Mouse (Mus musculus) spleen, adult 2 months (tissue): ENCODE measurements around the gene Parvg.

Experiments
- CTCF ChIP-seq: fragments of 200-500 bp; IDR thresholded peaks from 2 replicates; pipeline ENCODE4 v1.5.1; 2011; ENCODE audit warnings: mild to moderate bottlenecking, inconsistent platforms; ENCODE audit not compliant: insufficient read depth, insufficient read length, insufficient replicate concordance; ENCODE audit errors: extremely low read depth
- POLR2A ChIP-seq: fragments of 200-500 bp; IDR thresholded peaks from 2 replicates; pipeline ENCODE4 v1.6.1; 2011; ENCODE audit warnings: low read depth, low read length, inconsistent platforms

GRCm38 (mm10) chr15:84378734-84379133 is 54.9 kb downstream of the Parvg start:
- TF ChIP-seq CTCF (no peak), POLR2A (no peak)
